Mouse (Mus musculus) liver, embryonic 16.5 days (tissue): ENCODE data around the gene Ptprj. TPM values are rescaled to one million over a fixed set of nuclear protein-coding genes. Genes with fewer than 3 reads are reported as not detected.

ENCODE experiments used
- ATAC-seq: fragments of 200-750 bp; cut with Nextera tagmentation; 2 replicates; pipeline ENCODE4 v1.8.0; 2017; ENCODE audit warnings: low read depth, mild to moderate bottlenecking, moderate number of reproducible peaks, moderate library complexity
- H3K27ac ChIP-seq: fragments of 300-500 bp; sonication (generic); 2 replicates; pipeline ENCODE4 v1.5.1; 2014; ENCODE audit warnings: mild to moderate bottlenecking, low read length
- H3K27me3 ChIP-seq: fragments of 300-500 bp; sonication (generic); 2 replicates; pipeline ENCODE4 v1.6.1; 2014; ENCODE audit warnings: low read depth, low read length, mixed read lengths; ENCODE audit not compliant: control insufficient read depth, insufficient read depth
- H3K36me3 ChIP-seq: fragments of 300-500 bp; sonication (generic); 2 replicates; pipeline ENCODE4 v1.6.1; 2014; ENCODE audit warnings: mild to moderate bottlenecking; ENCODE audit not compliant: control insufficient read depth, insufficient read depth
- H3K4me1 ChIP-seq: fragments of 300-500 bp; sonication (generic); 2 replicates; pipeline ENCODE4 v1.6.1; 2014; ENCODE audit warnings: low read depth, low read length, mixed read lengths; ENCODE audit not compliant: control insufficient read depth
- H3K4me2 ChIP-seq: fragments of 300-500 bp; sonication (generic); 2 replicates; pipeline ENCODE4 v1.6.1; 2014; ENCODE audit warnings: low read depth, low read length, mixed read lengths
- H3K4me3 ChIP-seq: fragments of 300-500 bp; sonication (generic); 2 replicates; pipeline ENCODE4 v1.5.1; 2014; ENCODE audit warnings: low read depth, mild to moderate bottlenecking, low read length
- H3K9ac ChIP-seq: fragments of 300-500 bp; sonication (generic); 2 replicates; pipeline ENCODE4 v1.6.1; 2014; ENCODE audit warnings: low read depth, low read length
- H3K9me3 ChIP-seq: fragments of 300-500 bp; sonication (generic); replicated peaks from 2 replicates; pipeline ENCODE4 v1.6.1; 2016; ENCODE audit warnings: low read length; ENCODE audit not compliant: control insufficient read depth
- WGBS: fragments of 180-500 bp; shearing (Covaris S2); extraction: QIAGEN DNeasy Blood & Tissue Kit; methylation state at CpG from one replicate; pipeline ENCODE4 v1.1.7; 2014; ENCODE audit not compliant: insufficient replicate concordance; 5-methylcytosine and 5-hydroxymethylcytosine counted together
- polyA plus RNA-seq: library from polyadenylated mRNA; unstranded; fragments of >200 nt; fragmentation: Nextera tagmentation; extraction: Ambion mirVana; gene quantifications from 2 replicates; pipeline ENCODE4 v1.2.1, GENCODE M21; 2015

Gene Ptprj
- polyA plus RNA-seq, 1 experiment from 2014 or later, result 2.1 TPM

- no peak overlapping the region for H3K4me3 ChIP-seq
- no peaks in the 10 kb centered on the region for H3K27me3 ChIP-seq
- H3K4me1 ChIP-seq, result peaks cover 46% of the 10 kb centered on the region
- no peaks in the 10 kb centered on the region for H3K36me3 ChIP-seq
- WGBS, result 52% methylated on average over 8 of the region's 8 CpGs
- H3K4me2 ChIP-seq, result no peak overlapping the region
- no peaks in the 10 kb centered on the region for H3K9me3 ChIP-seq
- ATAC-seq, result no peak
- peak overlapping the region; percentile 85 for H3K27ac ChIP-seq
- H3K9ac ChIP-seq, result no peak overlapping the region
These were observed 13.5 kb downstream of the Ptprj start for GRCm38 (mm10) chr2:90566773-90567528.

- H3K36me3 ChIP-seq, result no peaks in the 10 kb centered on the region
- H3K9me3 ChIP-seq, result no peaks in the 10 kb centered on the region
- peak; percentile 83 for ATAC-seq
- H3K27ac ChIP-seq, result peak overlapping the region; percentile 85
- 14% methylated on average over 7 of the region's 7 CpGs for WGBS
- no peak overlapping the region for H3K4me3 ChIP-seq
- H3K27me3 ChIP-seq, result no peaks in the 10 kb centered on the region
- H3K9ac ChIP-seq, result peak overlapping the region; percentile 55
- peaks cover 54% of the 10 kb centered on the region for H3K4me1 ChIP-seq
- H3K4me2 ChIP-seq, result peak overlapping the region; percentile 33
These were observed 14.4 kb downstream of the Ptprj start for GRCm38 (mm10) chr2:90566046-90566445.

GRCm38 (mm10) chr2:90565192-90565929 lies 15.1 kb downstream of the Ptprj start:
- no peaks in the 10 kb centered on the region for H3K36me3 ChIP-seq
- WGBS, result 70% methylated on average over 7 of the region's 7 CpGs
- H3K27ac ChIP-seq, result peak overlapping the region; percentile 85
- H3K4me2 ChIP-seq, result peak overlapping the region; percentile 33
- H3K4me1 ChIP-seq, result peaks cover 61% of the 10 kb centered on the region
- peak overlapping the region; percentile 55 for H3K9ac ChIP-seq
- peak; percentile 62 for ATAC-seq
- no peak overlapping the region for H3K4me3 ChIP-seq
- H3K27me3 ChIP-seq, result no peaks in the 10 kb centered on the region
- no peaks in the 10 kb centered on the region for H3K9me3 ChIP-seq

GRCm38 (mm10) chr2:90564552-90564951 lies 15.9 kb downstream of the Ptprj start:
- Histone ChIP-seq H3K27ac (no peak overlapping the region), H3K4me1 (peaks cover 69% of the 10 kb centered on the region)
- WGBS, result 60% methylated on average over 8 of the region's 8 CpGs

GRCm38 (mm10) chr2:90563171-90563570 lies 17.3 kb downstream of the Ptprj start:
- no peaks in the 10 kb centered on the region for H3K9me3 ChIP-seq
- no peak overlapping the region for H3K9ac ChIP-seq
- H3K36me3 ChIP-seq, result no peaks in the 10 kb centered on the region
- no peak for ATAC-seq
- H3K27ac ChIP-seq, result peak overlapping the region; percentile 1
- 35% methylated on average over 4 of the region's 4 CpGs for WGBS
- H3K27me3 ChIP-seq, result no peaks in the 10 kb centered on the region
- peaks cover 82% of the 10 kb centered on the region for H3K4me1 ChIP-seq
- H3K4me2 ChIP-seq, result no peak overlapping the region
- H3K4me3 ChIP-seq, result no peak overlapping the region

More at GRCm38 (mm10) chr2:90564552-90564951, 15.9 kb downstream of the Ptprj start:
- H3K4me2 ChIP-seq, result no peak overlapping the region
- H3K36me3 ChIP-seq, result no peaks in the 10 kb centered on the region
- H3K4me3 ChIP-seq, result no peak overlapping the region
- H3K27me3 ChIP-seq, result no peaks in the 10 kb centered on the region
- H3K9me3 ChIP-seq, result no peaks in the 10 kb centered on the region
- ATAC-seq, result no peak
- H3K9ac ChIP-seq, result no peak overlapping the region

GRCm38 (mm10) chr2:90562126-90562670 lies 18.2 kb downstream of the Ptprj start:
- H3K9me3 ChIP-seq, result no peaks in the 10 kb centered on the region
- H3K27ac ChIP-seq, result peak overlapping the region; percentile 76
- H3K4me2 ChIP-seq, result no peak overlapping the region
- ATAC-seq, result no peak
- H3K4me1 ChIP-seq, result peaks cover 85% of the 10 kb centered on the region
- no peaks in the 10 kb centered on the region for H3K36me3 ChIP-seq
- WGBS, result 26% methylated on average over 8 of the region's 8 CpGs
- peak overlapping the region; percentile 32 for H3K9ac ChIP-seq
- no peaks in the 10 kb centered on the region for H3K27me3 ChIP-seq
- no peak overlapping the region for H3K4me3 ChIP-seq

- no peaks in the 10 kb centered on the region for H3K36me3 ChIP-seq
- WGBS, result 20% methylated on average over 6 of the region's 6 CpGs
- peak overlapping the region; percentile 58 for H3K4me2 ChIP-seq
- H3K4me1 ChIP-seq, result peaks cover 80% of the 10 kb centered on the region
- H3K27ac ChIP-seq, result peak overlapping the region; percentile 99
- H3K27me3 ChIP-seq, result no peaks in the 10 kb centered on the region
- peak; percentile 97 for ATAC-seq
- peak overlapping the region; percentile 22; the same call in 1 of the 2 replicates for H3K4me3 ChIP-seq
- peak overlapping the region; percentile 63 for H3K9ac ChIP-seq
- H3K9me3 ChIP-seq, result no peaks in the 10 kb centered on the region
These were observed 20.1 kb downstream of the Ptprj start for GRCm38 (mm10) chr2:90560197-90560843.

- Histone ChIP-seq H3K9me3 (no peaks in the 10 kb centered on the region), H3K27ac (peak overlapping the region; percentile 99), H3K27me3 (no peaks in the 10 kb centered on the region), H3K4me3 (peak overlapping the region; percentile 15; the same call in 1 of the 2 replicates), H3K36me3 (no peaks in the 10 kb centered on the region), H3K4me1 (peaks cover 82% of the 10 kb centered on the region), H3K4me2 (peak overlapping the region; percentile 58), H3K9ac (peak overlapping the region; percentile 40; the same call in 1 of the 2 replicates)
- peak; percentile 61 for ATAC-seq
- 18% methylated on average over 12 of the region's 12 CpGs for WGBS
These were observed 20.7 kb downstream of the Ptprj start for GRCm38 (mm10) chr2:90559688-90560196.
